Mouse (Mus musculus): Measurements from ENCODE around the gene Thbs4. TPM values are rescaled to one million over a fixed set of nuclear protein-coding genes. Genes with fewer than 3 reads are reported as not detected.
"Not testable (repeated sequence)": the region's sequence is repeated elsewhere in the genome, so short reads cannot be mapped to it uniquely, and the experiment has no call there.

The Thbs4 gene
- polyA plus RNA-seq (2016; fragmentation: Nextera tagmentation; extraction: Ambion mirVana) = 38.0 and 59.9 TPM in 2 replicates

GRCm38 (mm10) chr13:92794462-92795214, at the start of gene Thbs4:
TSS of gene Thbs4 (minus strand) at chr13:92794818.
- H3K4me3 ChIP-seq = peak within 1 kb of the TSS; percentile 67
- peaks cover 26% of the 10 kb centered on the region for H3K27me3 ChIP-seq (ENCODE audit: insufficient read depth, poor library complexity, severe bottlenecking)
- WGBS = 4% methylated on average over 42 of the region's 45 CpGs
- peak; percentile 78 for DNase-seq (ENCODE audit: low spot score)
- peaks cover 2% of the 10 kb centered on the region; the same call in 1 of the 2 replicates for H3K36me3 ChIP-seq
- peak within 1 kb of the TSS; percentile 88 for H3K27ac ChIP-seq
- no peaks in the 10 kb centered on the region for H3K9me3 ChIP-seq
- H3K4me1 ChIP-seq = peaks cover 18% of the 10 kb centered on the region; the same call in 1 of the 2 replicates

DNA sequence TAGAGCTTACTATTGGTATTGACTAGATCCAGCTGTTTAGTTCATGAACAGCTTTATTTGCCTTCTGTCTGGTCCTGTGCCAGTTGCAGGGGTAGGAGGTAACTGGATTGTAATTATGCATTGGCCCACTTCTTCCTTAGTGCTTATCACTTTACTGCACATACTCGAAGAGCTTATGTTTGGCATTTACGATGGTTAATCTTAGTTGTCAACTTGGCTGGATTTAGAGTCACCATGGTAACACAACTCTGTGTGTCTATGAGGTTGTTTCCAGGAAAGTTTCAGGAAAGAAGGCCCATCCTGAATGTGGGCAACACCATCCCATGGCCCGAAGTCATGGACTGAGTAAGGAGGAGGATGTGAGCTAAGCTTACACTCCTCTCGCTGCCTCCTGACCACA, 38.5 kb upstream of the Thbs4 start:
- H3K27me3 ChIP-seq (ENCODE audit: insufficient read depth, poor library complexity, severe bottlenecking) = no peaks in the 10 kb centered on the region
- H3K36me3 ChIP-seq = no peaks in the 10 kb centered on the region
- 86% methylated on average over 4 of the region's 4 CpGs for WGBS
- H3K4me1 ChIP-seq = no peaks in the 10 kb centered on the region; the same call in 1 of the 2 replicates
- no peak overlapping the region for H3K4me3 ChIP-seq
- no peaks in the 10 kb centered on the region for H3K9me3 ChIP-seq
- no peak overlapping the region for H3K27ac ChIP-seq
- DNase-seq (ENCODE audit: low spot score) = peak; percentile 51

DNA sequence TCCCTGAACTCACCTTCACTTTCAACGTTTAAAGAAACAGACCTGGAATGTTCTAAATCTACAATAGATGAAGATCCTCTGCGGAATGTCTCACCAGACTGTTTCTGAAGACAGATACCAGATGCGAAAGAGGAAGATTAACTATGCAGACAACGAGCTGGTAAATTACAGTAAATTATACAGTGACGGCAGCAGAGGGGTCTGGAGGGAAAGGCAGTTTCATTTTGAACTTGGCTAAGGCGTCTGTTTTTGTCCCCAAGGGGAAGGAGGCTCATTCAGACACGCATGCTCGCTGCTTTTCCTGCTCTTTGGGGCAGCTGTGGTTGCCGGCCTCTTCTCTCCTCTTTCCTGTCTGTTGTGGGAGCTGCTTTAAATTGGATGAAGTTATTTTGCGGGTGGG, 34.2 kb upstream of the Thbs4 start:
- no peak overlapping the region for H3K27ac ChIP-seq
- H3K9me3 ChIP-seq = no peaks in the 10 kb centered on the region
- H3K36me3 ChIP-seq = no peaks in the 10 kb centered on the region
- H3K4me1 ChIP-seq = no peaks in the 10 kb centered on the region; the same call in 1 of the 2 replicates
- peak; percentile 58 for DNase-seq (ENCODE audit: low spot score)
- H3K27me3 ChIP-seq (ENCODE audit: insufficient read depth, poor library complexity, severe bottlenecking) = no peaks in the 10 kb centered on the region
- H3K4me3 ChIP-seq = no peak overlapping the region
- 59% methylated on average over 10 of the region's 10 CpGs for WGBS

DNA sequence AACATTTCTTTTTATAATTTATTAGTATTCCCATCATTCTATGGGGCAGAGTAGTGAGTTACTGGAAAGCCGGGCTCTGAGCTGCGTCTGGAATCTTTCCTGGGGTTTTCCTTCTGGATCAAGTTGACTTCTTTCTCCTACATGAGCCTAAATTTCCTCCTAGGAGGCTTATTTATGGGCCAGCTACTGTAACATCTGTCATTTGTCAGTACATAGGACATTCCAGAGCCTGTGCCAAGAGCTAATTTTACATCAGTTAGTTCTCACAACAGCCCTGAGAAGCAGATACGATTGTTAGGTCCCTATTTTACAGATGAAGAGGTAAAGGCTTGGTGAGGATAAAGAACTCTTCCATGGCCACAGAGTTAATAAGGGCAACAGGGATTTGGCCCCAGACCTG, 22.7 kb upstream of the Thbs4 start:
- Histone ChIP-seq H3K36me3 (no peaks in the 10 kb centered on the region), H3K27me3 (ENCODE audit: insufficient read depth, poor library complexity, severe bottlenecking) (no peaks in the 10 kb centered on the region), H3K4me3 (no peak overlapping the region), H3K9me3 (no peaks in the 10 kb centered on the region), H3K4me1 (peaks cover 14% of the 10 kb centered on the region), H3K27ac (no peak overlapping the region)
- 65% methylated on average over 3 of the region's 3 CpGs for WGBS
- DNase-seq (ENCODE audit: low spot score) = no peak

- Histone ChIP-seq H3K4me1 (peaks cover 14% of the 10 kb centered on the region), H3K4me3 (no peak overlapping the region), H3K9me3 (no peaks in the 10 kb centered on the region), H3K27ac (no peak overlapping the region), H3K36me3 (no peaks in the 10 kb centered on the region), H3K27me3 (ENCODE audit: insufficient read depth, poor library complexity, severe bottlenecking) (no peaks in the 10 kb centered on the region)
- no peak for DNase-seq (ENCODE audit: low spot score)
- WGBS = 42% methylated on average over 5 of the region's 5 CpGs
Measured at GRCm38 (mm10) chr13:92816329-92816728, 21.7 kb upstream of the Thbs4 start.

- DNase-seq (ENCODE audit: low spot score); H3K9me3 ChIP-seq; H3K27ac ChIP-seq; H3K36me3 ChIP-seq; H3K4me3 ChIP-seq; H3K27me3 ChIP-seq (ENCODE audit: insufficient read depth, poor library complexity, severe bottlenecking): not testable (repeated sequence)
- WGBS = 26% methylated on average over 1 of the region's 1 CpGs
- H3K4me1 ChIP-seq = peaks cover 10% of the 10 kb centered on the region; the same call in 1 of the 2 replicates
Measured at GRCm38 (mm10) chr13:92810592-92810991, 16.0 kb upstream of the Thbs4 start.

- no peak overlapping the region for H3K4me3 ChIP-seq
- no peak overlapping the region for H3K27ac ChIP-seq
- H3K9me3 ChIP-seq = no peaks in the 10 kb centered on the region
- no peaks in the 10 kb centered on the region for H3K36me3 ChIP-seq
- peaks cover 7% of the 10 kb centered on the region; the same call in 1 of the 2 replicates for H3K4me1 ChIP-seq
- H3K27me3 ChIP-seq (ENCODE audit: insufficient read depth, poor library complexity, severe bottlenecking) = no peaks in the 10 kb centered on the region
- WGBS = 93% methylated on average over 3 of the region's 3 CpGs
- DNase-seq (ENCODE audit: low spot score) = no peak
Measured at GRCm38 (mm10) chr13:92807849-92808248, 13.2 kb upstream of the Thbs4 start.

DNA sequence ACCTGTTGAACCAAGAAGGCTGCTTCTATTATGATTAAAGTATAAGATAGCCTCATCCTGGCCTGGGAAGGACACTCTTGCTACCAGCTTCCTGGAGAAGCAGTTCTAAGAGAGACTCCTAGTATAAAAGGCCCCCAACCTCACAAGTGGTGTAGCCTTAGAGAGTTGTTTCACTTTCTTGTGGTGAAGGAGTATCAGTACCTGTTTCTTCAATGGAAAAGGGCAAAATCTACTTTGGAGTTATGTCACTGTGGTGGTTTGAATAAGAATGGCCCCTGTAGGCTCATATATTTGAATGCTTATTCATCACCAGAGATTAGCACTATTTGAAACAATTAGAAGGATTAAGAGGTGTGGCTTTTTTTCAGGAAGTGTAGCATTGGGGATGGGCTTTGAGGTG, 12.2 kb upstream of the Thbs4 start:
- Histone ChIP-seq H3K27me3 (ENCODE audit: insufficient read depth, poor library complexity, severe bottlenecking) (no peaks in the 10 kb centered on the region), H3K4me1 (peaks cover 7% of the 10 kb centered on the region; the same call in 1 of the 2 replicates), H3K27ac (no peak overlapping the region)

GRCm38 (mm10) chr13:92799306-92799925, 4.8 kb upstream of the Thbs4 start:
- no peak overlapping the region for H3K4me3 ChIP-seq
- 62% methylated on average over 7 of the region's 7 CpGs for WGBS
- DNase-seq (ENCODE audit: low spot score) = no peak

More for the DNA sequence above, 12.2 kb upstream of the Thbs4 start:
- DNase-seq (ENCODE audit: low spot score) = no peak
- no peaks in the 10 kb centered on the region for H3K36me3 ChIP-seq
- no peaks in the 10 kb centered on the region for H3K9me3 ChIP-seq
- no peak overlapping the region for H3K4me3 ChIP-seq

GRCm38 (mm10) chr13:92798830-92799229, 4.2 kb upstream of the Thbs4 start:
- no peaks in the 10 kb centered on the region for H3K9me3 ChIP-seq
- DNase-seq (ENCODE audit: low spot score) = no peak
- H3K36me3 ChIP-seq = no peaks in the 10 kb centered on the region
- WGBS = 74% methylated on average over 2 of the region's 2 CpGs
- H3K4me3 ChIP-seq = no peak overlapping the region
- peaks cover 23% of the 10 kb centered on the region for H3K27me3 ChIP-seq (ENCODE audit: insufficient read depth, poor library complexity, severe bottlenecking)
- H3K4me1 ChIP-seq = peaks cover 12% of the 10 kb centered on the region; the same call in 1 of the 2 replicates
- H3K27ac ChIP-seq = no peak overlapping the region

More at GRCm38 (mm10) chr13:92799306-92799925, 4.8 kb upstream of the Thbs4 start:
- H3K27ac ChIP-seq = no peak overlapping the region
- H3K9me3 ChIP-seq = no peaks in the 10 kb centered on the region
- no peaks in the 10 kb centered on the region for H3K36me3 ChIP-seq
- H3K4me1 ChIP-seq = peaks cover 10% of the 10 kb centered on the region; the same call in 1 of the 2 replicates
- peaks cover 17% of the 10 kb centered on the region for H3K27me3 ChIP-seq (ENCODE audit: insufficient read depth, poor library complexity, severe bottlenecking)

DNA sequence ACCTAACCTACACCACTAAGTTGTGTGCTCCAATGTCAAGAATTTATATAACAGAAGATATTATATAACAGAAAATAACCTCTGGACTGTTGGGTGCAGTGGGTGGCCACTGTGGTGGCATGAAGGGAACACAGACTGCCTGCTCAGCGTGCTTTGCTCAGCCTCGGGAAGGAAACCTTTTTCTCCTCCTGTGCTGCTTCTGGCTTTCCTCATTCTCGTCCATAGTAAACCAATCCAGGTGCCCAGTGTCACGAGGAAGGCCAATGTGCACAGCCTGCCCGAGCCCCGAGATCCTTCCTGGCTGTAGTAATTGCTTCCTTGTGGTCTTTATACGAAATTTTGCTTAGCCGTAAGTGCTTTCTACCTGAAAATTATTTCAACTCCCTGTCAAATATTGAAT, 982 bp downstream of the Thbs4 start:
- H3K4me3 ChIP-seq = peak overlapping the region; percentile 43

GRCm38 (mm10) chr13:92791474-92791873, 3.1 kb downstream of the Thbs4 start:
- DNase-seq (ENCODE audit: low spot score) = no peak
- Histone ChIP-seq H3K36me3 (peaks cover 12% of the 10 kb centered on the region; the same call in 1 of the 2 replicates), H3K27me3 (ENCODE audit: insufficient read depth, poor library complexity, severe bottlenecking) (peaks cover 25% of the 10 kb centered on the region), H3K27ac (no peak overlapping the region), H3K4me3 (no peak overlapping the region), H3K9me3 (no peaks in the 10 kb centered on the region), H3K4me1 (peaks cover 13% of the 10 kb centered on the region; the same call in 1 of the 2 replicates)
- 38% methylated on average over 7 of the region's 7 CpGs for WGBS

More for the DNA sequence above, 982 bp downstream of the Thbs4 start:
- 63% methylated on average over 8 of the region's 8 CpGs for WGBS
- peaks cover 6% of the 10 kb centered on the region; the same call in 1 of the 2 replicates for H3K36me3 ChIP-seq
- no peak for DNase-seq (ENCODE audit: low spot score)
- H3K9me3 ChIP-seq = no peaks in the 10 kb centered on the region
- H3K27me3 ChIP-seq (ENCODE audit: insufficient read depth, poor library complexity, severe bottlenecking) = peaks cover 26% of the 10 kb centered on the region
- peak overlapping the region; percentile 88; the same call in 1 of the 2 replicates for H3K27ac ChIP-seq
- H3K4me1 ChIP-seq = peaks cover 13% of the 10 kb centered on the region; the same call in 1 of the 2 replicates

GRCm38 (mm10) chr13:92784311-92784710, 10.3 kb downstream of the Thbs4 start:
- Histone ChIP-seq H3K9me3 (no peaks in the 10 kb centered on the region), H3K36me3 (peaks cover 11% of the 10 kb centered on the region; the same call in 1 of the 2 replicates), H3K27ac (no peak overlapping the region), H3K4me3 (no peak overlapping the region), H3K27me3 (ENCODE audit: insufficient read depth, poor library complexity, severe bottlenecking) (no peaks in the 10 kb centered on the region), H3K4me1 (0 out of 2 replicates have a peak, but pooled peaks cover 5% of the 10 kb centered on the region)
- 85% methylated on average over 3 of the region's 3 CpGs for WGBS
- peak; percentile 53 for DNase-seq (ENCODE audit: low spot score)
